Mouse (Mus musculus) forebrain, embryonic 14.5 days (tissue): ENCODE measurements at regions not wholly inside any gene's neighbourhood (a gene's known extent, or its start where the extent isn't known, plus 50 kb on each side); places are given as distances from the start of the nearest gene placed in this dataset.

Experiments used
- ATAC-seq: fragments of 200-750 bp; cut with Nextera tagmentation; 2 replicates; pipeline ENCODE4 v1.8.0; 2017; ENCODE audit warnings: mild to moderate bottlenecking, moderate library complexity
- DNase-seq: peaks from one replicate; pipeline ENCODE4 v3.0.0-alpha.2; 2015; ENCODE audit warnings: low spot score
- H3K27ac ChIP-seq: fragments of 300-500 bp; sonication (generic); 2 replicates; pipeline ENCODE4 v1.5.1; 2014; ENCODE audit warnings: low read depth, mild to moderate bottlenecking, control low read depth, low read length, moderate library complexity
- H3K27me3 ChIP-seq: fragments of 300-500 bp; sonication (generic); replicated peaks from 2 replicates; pipeline ENCODE4 v1.6.1; 2014; ENCODE audit warnings: low read length, control low read depth, mixed read lengths; ENCODE audit not compliant: control insufficient read depth, insufficient read depth
- H3K36me3 ChIP-seq: fragments of 300-500 bp; sonication (generic); 2 replicates; pipeline ENCODE4 v1.6.1; 2014; ENCODE audit warnings: low read length, control low read depth; ENCODE audit not compliant: control insufficient read depth, insufficient read depth
- H3K4me1 ChIP-seq: fragments of 300-500 bp; sonication (generic); 2 replicates; pipeline ENCODE4 v1.6.1; 2014; ENCODE audit warnings: antibody characterized with exemption, low read length, control low read depth; ENCODE audit not compliant: control insufficient read depth, insufficient read depth
- H3K4me2 ChIP-seq: fragments of 300-500 bp; sonication (generic); 2 replicates; pipeline ENCODE4 v1.6.1; 2014; ENCODE audit warnings: mild to moderate bottlenecking, control low read depth, low read length
- H3K4me3 ChIP-seq: fragments of 300-500 bp; sonication (generic); 2 replicates; pipeline ENCODE4 v1.5.1; 2014; ENCODE audit warnings: low read depth, low read length, control low read depth
- H3K9ac ChIP-seq: fragments of 300-500 bp; sonication (generic); 2 replicates; pipeline ENCODE4 v1.6.1; 2014; ENCODE audit warnings: mild to moderate bottlenecking, low read length, control low read depth, moderate library complexity
- H3K9me3 ChIP-seq: fragments of 300-500 bp; sonication (generic); replicated peaks from 2 replicates; pipeline ENCODE4 v1.6.1; 2016; ENCODE audit warnings: low read length, control low read depth, mixed read lengths; ENCODE audit not compliant: control insufficient read depth
- WGBS: fragments of 180-500 bp; shearing (Covaris S2); extraction: QIAGEN DNeasy Blood & Tissue Kit; methylation state at CpG from one replicate; pipeline ENCODE4 v1.1.7; 2014; 5-methylcytosine and 5-hydroxymethylcytosine counted together

GRCm38 (mm10) chr13:101215131-101215641, 382.0 kb upstream of the Slc30a5 start:
- Histone ChIP-seq H3K27ac (no peak overlapping the region), H3K9ac (no peak overlapping the region), H3K36me3 (no peaks in the 10 kb centered on the region), H3K9me3 (no peaks in the 10 kb centered on the region), H3K27me3 (no peaks in the 10 kb centered on the region), H3K4me1 (peaks cover 46% of the 10 kb centered on the region), H3K4me3 (no peak overlapping the region), H3K4me2 (no peak overlapping the region)
- no peak for ATAC-seq
- no peak for DNase-seq
- 65% methylated on average over 5 of the region's 5 CpGs for WGBS

GRCm38 (mm10) chr13:101214094-101214493, 380.9 kb upstream of the Slc30a5 start:
- Histone ChIP-seq H3K4me2 (no peak overlapping the region), H3K27ac (no peak overlapping the region; the same call in 1 of the 2 replicates), H3K9ac (no peak overlapping the region), H3K27me3 (no peaks in the 10 kb centered on the region), H3K4me3 (no peak overlapping the region), H3K9me3 (no peaks in the 10 kb centered on the region), H3K4me1 (peaks cover 46% of the 10 kb centered on the region), H3K36me3 (no peaks in the 10 kb centered on the region)
- ATAC-seq (peak; percentile 30), DNase-seq (peak; percentile 48)
- WGBS, result 67% methylated on average over 2 of the region's 2 CpGs

- ATAC-seq (peak; percentile 83), DNase-seq (peak; percentile 96)
- no peaks in the 10 kb centered on the region for H3K27me3 ChIP-seq
- WGBS, result 9% methylated on average over 13 of the region's 13 CpGs
- H3K9ac ChIP-seq, result no peak overlapping the region
- H3K4me2 ChIP-seq, result peak overlapping the region; percentile 13; the same call in 1 of the 2 replicates
- H3K9me3 ChIP-seq, result no peaks in the 10 kb centered on the region
- H3K4me1 ChIP-seq, result peaks cover 43% of the 10 kb centered on the region
- peak overlapping the region; percentile 57 for H3K27ac ChIP-seq
- no peak overlapping the region for H3K4me3 ChIP-seq
- H3K36me3 ChIP-seq, result no peaks in the 10 kb centered on the region
Observed at GRCm38 (mm10) chr13:101213121-101213916, 380.1 kb upstream of the Slc30a5 start.

- WGBS, result 54% methylated on average over 5 of the region's 5 CpGs
- Histone ChIP-seq H3K27me3 (no peaks in the 10 kb centered on the region), H3K9me3 (no peaks in the 10 kb centered on the region), H3K36me3 (no peaks in the 10 kb centered on the region), H3K27ac (peak overlapping the region; percentile 57), H3K4me3 (no peak overlapping the region), H3K9ac (no peak overlapping the region), H3K4me2 (no peak overlapping the region), H3K4me1 (peaks cover 38% of the 10 kb centered on the region)
- peak; percentile 27; the same call in 1 of the 2 replicates for ATAC-seq
- no peak for DNase-seq
Observed at GRCm38 (mm10) chr13:101212341-101212895, 379.2 kb upstream of the Slc30a5 start.

GRCm38 (mm10) chr13:101208788-101209187, 375.6 kb upstream of the Slc30a5 start:
- no peak overlapping the region for H3K27ac ChIP-seq
- H3K4me3 ChIP-seq, result no peak overlapping the region
- ATAC-seq, result no peak
- WGBS, result 92% methylated on average over 9 of the region's 9 CpGs
- H3K4me2 ChIP-seq, result no peak overlapping the region
- H3K36me3 ChIP-seq, result no peaks in the 10 kb centered on the region
- no peaks in the 10 kb centered on the region for H3K9me3 ChIP-seq
- peaks cover 15% of the 10 kb centered on the region for H3K4me1 ChIP-seq
- H3K9ac ChIP-seq, result no peak overlapping the region
- no peaks in the 10 kb centered on the region for H3K27me3 ChIP-seq
- DNase-seq, result no peak

- DNase-seq (peak; percentile 42), ATAC-seq (peak; percentile 30; the same call in 1 of the 2 replicates)
- H3K9me3 ChIP-seq, result no peaks in the 10 kb centered on the region
- no peaks in the 10 kb centered on the region for H3K36me3 ChIP-seq
- H3K4me1 ChIP-seq, result peaks cover 6% of the 10 kb centered on the region; the same call in 1 of the 2 replicates
- H3K9ac ChIP-seq, result no peak overlapping the region
- no peak overlapping the region for H3K4me2 ChIP-seq
- no peak overlapping the region for H3K4me3 ChIP-seq
- no peaks in the 10 kb centered on the region for H3K27me3 ChIP-seq
- H3K27ac ChIP-seq, result no peak overlapping the region
Observed at GRCm38 (mm10) chr13:101203463-101203862, 370.2 kb upstream of the Slc30a5 start.

DNA sequence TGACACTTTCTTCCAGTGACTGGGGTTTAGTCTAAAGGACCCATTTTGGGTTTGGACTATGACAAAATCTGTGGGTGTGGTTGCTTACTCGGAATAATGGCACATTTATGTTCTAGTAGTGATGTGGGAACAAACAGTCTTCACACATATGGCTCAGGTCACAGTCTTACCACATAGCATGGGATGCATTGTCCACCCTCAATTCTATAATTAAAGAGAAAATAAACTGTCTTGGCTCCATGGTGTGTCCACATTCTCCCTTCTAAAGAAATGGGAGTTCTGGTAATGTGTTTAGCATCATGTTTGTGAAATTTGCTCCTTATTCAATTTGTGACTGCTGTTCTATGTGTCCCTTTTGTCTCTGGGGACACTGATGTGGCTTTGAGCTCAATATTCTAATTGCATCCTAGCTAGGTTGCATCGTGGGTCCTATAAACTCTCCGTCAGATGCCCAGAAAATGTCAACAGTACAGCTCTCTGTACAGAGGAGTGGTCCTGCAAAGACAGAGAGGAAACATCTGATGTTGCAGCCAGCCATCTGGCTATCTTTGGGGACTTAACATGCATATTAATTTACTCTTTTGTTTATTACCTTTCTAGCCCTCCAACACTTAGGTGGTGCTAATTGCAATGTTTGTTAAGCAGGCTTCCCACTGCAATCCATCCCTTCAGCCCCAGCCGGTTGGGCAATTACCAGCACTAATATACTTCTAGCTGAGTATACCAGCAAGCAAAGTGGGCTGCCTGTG, 369.5 kb upstream of the Slc30a5 start:
- Histone ChIP-seq H3K4me2 (no peak overlapping the region), H3K9ac (no peak overlapping the region), H3K4me3 (no peak overlapping the region), H3K4me1 (peaks cover 6% of the 10 kb centered on the region; the same call in 1 of the 2 replicates), H3K27ac (peak overlapping the region; percentile 68; the same call in 1 of the 2 replicates), H3K9me3 (no peaks in the 10 kb centered on the region), H3K36me3 (no peaks in the 10 kb centered on the region), H3K27me3 (no peaks in the 10 kb centered on the region)
- 18% methylated on average over 4 of the region's 4 CpGs for WGBS
- peak; percentile 95 for ATAC-seq
- peak; percentile 88 for DNase-seq

DNA sequence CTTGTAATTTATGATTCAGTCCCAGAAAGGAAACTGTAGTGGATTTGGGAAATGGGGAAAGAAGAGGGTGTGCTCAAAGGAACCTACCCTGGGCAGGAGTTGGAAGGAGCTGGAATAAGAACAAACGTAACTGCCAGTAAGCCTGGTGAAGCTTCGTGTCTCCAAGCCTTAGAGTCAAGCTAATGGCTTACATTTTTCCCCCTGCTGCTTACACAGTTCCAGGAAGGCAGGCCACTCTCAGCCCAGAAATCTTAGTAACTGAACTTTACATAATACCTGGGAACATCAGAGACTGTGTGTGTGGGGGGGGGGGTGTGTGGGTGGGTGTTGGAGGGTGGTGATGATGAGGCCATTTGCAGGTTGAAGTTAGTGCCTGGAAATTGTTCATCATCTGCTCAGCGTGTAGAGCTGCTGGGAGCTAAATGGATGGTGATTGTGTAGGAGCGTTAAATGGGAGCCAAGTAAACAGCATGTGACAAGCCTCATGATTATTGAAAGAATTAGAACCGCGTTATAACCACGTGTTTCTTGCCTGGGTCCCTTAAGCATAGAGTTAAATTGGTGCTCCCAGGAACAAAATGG, 357.1 kb upstream of the Slc30a5 start:
- no peak overlapping the region for H3K27ac ChIP-seq
- H3K4me2 ChIP-seq, result no peak overlapping the region
- no peaks in the 10 kb centered on the region for H3K9me3 ChIP-seq
- no peaks in the 10 kb centered on the region for H3K27me3 ChIP-seq
- WGBS, result 81% methylated on average over 7 of the region's 7 CpGs
- no peak overlapping the region for H3K9ac ChIP-seq
- no peak overlapping the region for H3K4me3 ChIP-seq
- ATAC-seq (no peak), DNase-seq (no peak)
- H3K4me1 ChIP-seq, result no peaks in the 10 kb centered on the region
- no peaks in the 10 kb centered on the region for H3K36me3 ChIP-seq
